Mouse (Mus musculus): ENCODE data around the gene Arl15. TPM values are rescaled to one million over a fixed set of nuclear protein-coding genes. Genes with fewer than 3 reads are reported as not detected.
A peak's percentile ranks its signal among the peaks of the same experiment; 100 is the strongest.

The Arl15 gene
- polyA plus RNA-seq, 1 experiment from 2014 or later = 8.7 TPM

- WGBS = 81% methylated on average over 3 of the region's 3 CpGs
- no peaks in the 10 kb centered on the region for H3K36me3 ChIP-seq (ENCODE audit: control insufficient read depth, insufficient read depth, low read length)
- H3K4me2 ChIP-seq = no peak overlapping the region
- ATAC-seq (replicated peaks; ENCODE audit: low FRiP score) = no peak
- no peaks in the 10 kb centered on the region for H3K27me3 ChIP-seq (replicated peaks; ENCODE audit: control insufficient read depth, insufficient read depth, low read length)
- DNase-seq (ENCODE audit: low spot score) = no peak
- H3K4me3 ChIP-seq (ENCODE audit: low read depth, low read length) = no peak overlapping the region
- no peak overlapping the region for H3K27ac ChIP-seq (ENCODE audit: low read depth, low read length)
- H3K9ac ChIP-seq (ENCODE audit: low read depth, low read length) = no peak overlapping the region
- H3K9me3 ChIP-seq (ENCODE audit: control insufficient read depth, low read length) = no peaks in the 10 kb centered on the region
- peaks cover 4% of the 10 kb centered on the region; the same call in 1 of the 2 replicates for H3K4me1 ChIP-seq (replicated peaks; ENCODE audit: control insufficient read depth, insufficient read depth, low read length)
These were observed 103.2 kb downstream of the Arl15 start for GRCm38 (mm10) chr13:113897498-113897897.

GRCm38 (mm10) chr13:113897951-113898350 is 103.6 kb downstream of the Arl15 start:
- Histone ChIP-seq H3K27me3 (replicated peaks; ENCODE audit: control insufficient read depth, insufficient read depth, low read length) (no peaks in the 10 kb centered on the region), H3K27ac (ENCODE audit: low read depth, low read length) (no peak overlapping the region), H3K36me3 (ENCODE audit: control insufficient read depth, insufficient read depth, low read length) (no peaks in the 10 kb centered on the region), H3K4me3 (ENCODE audit: low read depth, low read length) (no peak overlapping the region), H3K4me1 (replicated peaks; ENCODE audit: control insufficient read depth, insufficient read depth, low read length) (peaks cover 5% of the 10 kb centered on the region; the same call in 1 of the 2 replicates), H3K9ac (ENCODE audit: low read depth, low read length) (no peak overlapping the region), H3K9me3 (ENCODE audit: control insufficient read depth, low read length) (no peaks in the 10 kb centered on the region), H3K4me2 (no peak overlapping the region)
- DNase-seq (ENCODE audit: low spot score) (no peak), ATAC-seq (replicated peaks; ENCODE audit: low FRiP score) (no peak)
- WGBS = 87% methylated on average over 9 of the region's 9 CpGs

- H3K9ac ChIP-seq (ENCODE audit: low read depth, low read length) = no peak overlapping the region
- H3K4me1 ChIP-seq (replicated peaks; ENCODE audit: control insufficient read depth, insufficient read depth, low read length) = peaks cover 12% of the 10 kb centered on the region
- no peaks in the 10 kb centered on the region for H3K36me3 ChIP-seq (ENCODE audit: control insufficient read depth, insufficient read depth, low read length)
- H3K4me2 ChIP-seq = no peak overlapping the region
- WGBS = 52% methylated on average over 11 of the region's 11 CpGs
- no peak overlapping the region for H3K4me3 ChIP-seq (ENCODE audit: low read depth, low read length)
- H3K27ac ChIP-seq (ENCODE audit: low read depth, low read length) = no peak overlapping the region
- no peaks in the 10 kb centered on the region for H3K9me3 ChIP-seq (ENCODE audit: control insufficient read depth, low read length)
- DNase-seq (ENCODE audit: low spot score) (no peak), ATAC-seq (replicated peaks; ENCODE audit: low FRiP score) (no peak)
- no peaks in the 10 kb centered on the region for H3K27me3 ChIP-seq (replicated peaks; ENCODE audit: control insufficient read depth, insufficient read depth, low read length)
These were observed 106.8 kb downstream of the Arl15 start for GRCm38 (mm10) chr13:113901001-113901545.

- WGBS = 41% methylated on average over 6 of the region's 6 CpGs
- H3K4me3 ChIP-seq (ENCODE audit: low read depth, low read length) = no peak overlapping the region
- ATAC-seq (replicated peaks; ENCODE audit: low FRiP score) (peak; percentile 61), DNase-seq (ENCODE audit: low spot score) (no peak)
- no peaks in the 10 kb centered on the region for H3K27me3 ChIP-seq (replicated peaks; ENCODE audit: control insufficient read depth, insufficient read depth, low read length)
- H3K9me3 ChIP-seq (ENCODE audit: control insufficient read depth, low read length) = no peaks in the 10 kb centered on the region
- H3K4me2 ChIP-seq = no peak overlapping the region
- peaks cover 12% of the 10 kb centered on the region for H3K4me1 ChIP-seq (replicated peaks; ENCODE audit: control insufficient read depth, insufficient read depth, low read length)
- no peaks in the 10 kb centered on the region for H3K36me3 ChIP-seq (ENCODE audit: control insufficient read depth, insufficient read depth, low read length)
- H3K9ac ChIP-seq (ENCODE audit: low read depth, low read length) = no peak overlapping the region
- no peak overlapping the region for H3K27ac ChIP-seq (ENCODE audit: low read depth, low read length)
These were observed 109.0 kb downstream of the Arl15 start for GRCm38 (mm10) chr13:113903255-113903654.

GRCm38 (mm10) chr13:113911986-113912519 is 117.7 kb downstream of the Arl15 start:
- no peaks in the 10 kb centered on the region for H3K4me1 ChIP-seq (replicated peaks; ENCODE audit: control insufficient read depth, insufficient read depth, low read length)
- no peak overlapping the region for H3K4me2 ChIP-seq
- no peak overlapping the region for H3K9ac ChIP-seq (ENCODE audit: low read depth, low read length)
- H3K9me3 ChIP-seq (ENCODE audit: control insufficient read depth, low read length) = no peaks in the 10 kb centered on the region
- no peak for ATAC-seq (replicated peaks; ENCODE audit: low FRiP score)
- no peak overlapping the region for H3K27ac ChIP-seq (ENCODE audit: low read depth, low read length)
- WGBS = 62% methylated on average over 11 of the region's 11 CpGs
- no peak overlapping the region for H3K4me3 ChIP-seq (ENCODE audit: low read depth, low read length)
- H3K27me3 ChIP-seq (replicated peaks; ENCODE audit: control insufficient read depth, insufficient read depth, low read length) = no peaks in the 10 kb centered on the region
- DNase-seq (ENCODE audit: low spot score) = no peak
- no peaks in the 10 kb centered on the region for H3K36me3 ChIP-seq (ENCODE audit: control insufficient read depth, insufficient read depth, low read length)

- DNase-seq (ENCODE audit: low spot score) (no peak), ATAC-seq (replicated peaks; ENCODE audit: low FRiP score) (no peak)
- Histone ChIP-seq H3K4me2 (no peak overlapping the region), H3K4me1 (replicated peaks; ENCODE audit: control insufficient read depth, insufficient read depth, low read length) (no peaks in the 10 kb centered on the region), H3K9ac (ENCODE audit: low read depth, low read length) (no peak overlapping the region), H3K4me3 (ENCODE audit: low read depth, low read length) (no peak overlapping the region), H3K36me3 (ENCODE audit: control insufficient read depth, insufficient read depth, low read length) (no peaks in the 10 kb centered on the region), H3K27me3 (replicated peaks; ENCODE audit: control insufficient read depth, insufficient read depth, low read length) (no peaks in the 10 kb centered on the region), H3K27ac (ENCODE audit: low read depth, low read length) (no peak overlapping the region), H3K9me3 (ENCODE audit: control insufficient read depth, low read length) (no peaks in the 10 kb centered on the region)
- 73% methylated on average over 9 of the region's 9 CpGs for WGBS
These were observed 120.3 kb downstream of the Arl15 start for GRCm38 (mm10) chr13:113914551-113914971.

- H3K27ac ChIP-seq (ENCODE audit: low read depth, low read length) = no peak overlapping the region
- H3K9ac ChIP-seq (ENCODE audit: low read depth, low read length) = no peak overlapping the region
- no peak for DNase-seq (ENCODE audit: low spot score)
- no peak overlapping the region for H3K4me2 ChIP-seq
- 91% methylated on average over 14 of the region's 14 CpGs for WGBS
- H3K36me3 ChIP-seq (ENCODE audit: control insufficient read depth, insufficient read depth, low read length) = no peaks in the 10 kb centered on the region
- no peak overlapping the region for H3K4me3 ChIP-seq (ENCODE audit: low read depth, low read length)
- no peaks in the 10 kb centered on the region for H3K4me1 ChIP-seq (replicated peaks; ENCODE audit: control insufficient read depth, insufficient read depth, low read length)
- H3K27me3 ChIP-seq (replicated peaks; ENCODE audit: control insufficient read depth, insufficient read depth, low read length) = no peaks in the 10 kb centered on the region
- no peaks in the 10 kb centered on the region for H3K9me3 ChIP-seq (ENCODE audit: control insufficient read depth, low read length)
- no peak for ATAC-seq (replicated peaks; ENCODE audit: low FRiP score)
These were observed 121.4 kb downstream of the Arl15 start for GRCm38 (mm10) chr13:113915700-113916099.

- no peak for DNase-seq (ENCODE audit: low spot score)
- WGBS = 89% methylated on average over 5 of the region's 5 CpGs
These were observed 122.5 kb downstream of the Arl15 start for GRCm38 (mm10) chr13:113916761-113917160.

GRCm38 (mm10) chr13:113917376-113917775 is 123.1 kb downstream of the Arl15 start:
- Histone ChIP-seq H3K9ac (ENCODE audit: low read depth, low read length) (no peak overlapping the region), H3K4me3 (ENCODE audit: low read depth, low read length) (no peak overlapping the region), H3K4me1 (replicated peaks; ENCODE audit: control insufficient read depth, insufficient read depth, low read length) (no peaks in the 10 kb centered on the region), H3K27ac (ENCODE audit: low read depth, low read length) (no peak overlapping the region), H3K27me3 (replicated peaks; ENCODE audit: control insufficient read depth, insufficient read depth, low read length) (no peaks in the 10 kb centered on the region), H3K4me2 (no peak overlapping the region), H3K36me3 (ENCODE audit: control insufficient read depth, insufficient read depth, low read length) (no peaks in the 10 kb centered on the region), H3K9me3 (ENCODE audit: control insufficient read depth, low read length) (no peaks in the 10 kb centered on the region)
- 87% methylated on average over 6 of the region's 6 CpGs for WGBS
- no peak for DNase-seq (ENCODE audit: low spot score)
- ATAC-seq (replicated peaks; ENCODE audit: low FRiP score) = no peak

More at GRCm38 (mm10) chr13:113916761-113917160, 122.5 kb downstream of the Arl15 start:
- no peaks in the 10 kb centered on the region for H3K27me3 ChIP-seq (replicated peaks; ENCODE audit: control insufficient read depth, insufficient read depth, low read length)
- no peaks in the 10 kb centered on the region for H3K9me3 ChIP-seq (ENCODE audit: control insufficient read depth, low read length)
- no peak overlapping the region for H3K4me3 ChIP-seq (ENCODE audit: low read depth, low read length)
- ATAC-seq (replicated peaks; ENCODE audit: low FRiP score) = no peak
- H3K36me3 ChIP-seq (ENCODE audit: control insufficient read depth, insufficient read depth, low read length) = no peaks in the 10 kb centered on the region
- H3K27ac ChIP-seq (ENCODE audit: low read depth, low read length) = no peak overlapping the region
- no peaks in the 10 kb centered on the region for H3K4me1 ChIP-seq (replicated peaks; ENCODE audit: control insufficient read depth, insufficient read depth, low read length)
- no peak overlapping the region for H3K4me2 ChIP-seq
- no peak overlapping the region for H3K9ac ChIP-seq (ENCODE audit: low read depth, low read length)

All from liver, embryonic 11.5 days (tissue).